ENCODE assay signal across 9 mouse cellular contexts in the genomic region with DNA sequence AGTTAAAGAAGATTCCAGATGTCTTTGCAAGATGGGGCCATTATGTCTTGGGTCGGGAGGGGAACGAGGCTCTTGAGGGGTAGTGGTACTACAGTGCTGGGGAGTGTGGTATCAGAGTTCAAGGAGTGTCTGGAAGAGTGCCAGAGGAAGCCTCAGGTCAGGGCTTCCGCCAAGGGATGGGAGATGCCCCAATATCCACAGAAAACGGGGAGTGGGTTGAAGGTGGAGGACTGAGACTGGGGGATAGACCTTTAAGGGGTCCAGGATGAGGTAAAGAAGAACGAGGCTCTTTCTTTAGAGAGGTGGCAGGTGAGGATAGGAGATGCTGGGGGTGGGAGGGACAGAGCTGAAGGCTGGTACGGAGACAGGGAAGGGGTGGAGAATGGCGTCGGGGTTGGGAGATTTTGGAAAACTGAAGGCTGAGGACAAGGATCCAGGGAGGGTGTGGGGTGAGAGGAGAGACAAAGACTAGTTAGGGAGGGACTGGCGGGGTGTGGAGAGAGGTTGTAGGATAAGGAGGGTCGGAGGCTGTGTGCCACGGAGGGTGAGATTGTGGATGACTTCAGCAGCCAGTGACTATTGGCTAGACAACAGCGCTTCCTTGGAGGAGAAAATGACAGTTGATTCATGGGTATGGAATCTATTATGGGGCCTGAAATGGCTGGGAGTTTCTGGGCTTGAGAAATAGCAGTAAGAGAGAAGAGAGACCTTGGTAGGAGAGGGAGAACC. TPM values are rescaled to one million over a fixed set of nuclear protein-coding genes. Genes with fewer than 3 reads are reported as not detected.
DNase-seq lines count a peak whose midpoint lies in the region; ATAC-seq and TF ChIP-seq lines count a peak whose summit lies in the region.
"Had no signal": no experiment of that assay in that cellular context is flagged by ENCODE, and none has a peak within 500 bp of the region (broad histone marks: within the 10 kb centered on the region; RNA-seq: fewer than 3 reads in every experiment).

No protein-coding gene starts in this region.

- 0 out of 2 replicates have a peak, but pooled peaks cover 2% of the 10 kb centered on the region for H3K27me3 ChIP-seq in heart, adult 2 months (ENCODE audit: control insufficient read depth, insufficient read depth, low read length)
- no peaks in the 10 kb centered on the region for H3K27me3 ChIP-seq in hindbrain, embryonic 11.5 days (ENCODE audit: control insufficient read depth, insufficient read depth, low read length)
- no peaks in the 10 kb centered on the region for H3K27me3 ChIP-seq in midbrain, embryonic 13.5 days

- no peaks in the 10 kb centered on the region for H3K36me3 ChIP-seq in heart, adult 2 months (ENCODE audit: control insufficient read depth, insufficient read depth, low read length)
- H3K36me3 ChIP-seq in hindbrain, embryonic 11.5 days (ENCODE audit: control insufficient read depth, insufficient read depth, low read length): peaks cover 10% of the 10 kb centered on the region
- H3K36me3 ChIP-seq in midbrain, embryonic 13.5 days: peaks cover 31% of the 10 kb centered on the region

- no peak overlapping the region for H3K9ac ChIP-seq in heart, adult 2 months (ENCODE audit: low read depth, low read length)
- H3K9ac ChIP-seq in hindbrain, embryonic 11.5 days (ENCODE audit: low read depth, low read length): peak overlapping the region; percentile 57
- H3K9ac ChIP-seq in midbrain, embryonic 13.5 days (replicated peaks): peak overlapping the region; percentile 61

- peak overlapping the region; percentile 59 for H3K27ac ChIP-seq in heart, adult 2 months
- peak overlapping the region; percentile 60 for H3K27ac ChIP-seq in brown adipose tissue, adult 24 weeks (replicated peaks; ENCODE audit: low read depth, low read length)
- H3K27ac ChIP-seq in hindbrain, embryonic 11.5 days (ENCODE audit: low read depth, low read length): peak overlapping the region; percentile 92
- H3K27ac ChIP-seq in midbrain, embryonic 13.5 days: peak overlapping the region; percentile 96

- H3K4me2 ChIP-seq in hindbrain, embryonic 11.5 days (replicated peaks; ENCODE audit: low read depth, low read length): peak overlapping the region; percentile 58
- peak overlapping the region; percentile 74 for H3K4me2 ChIP-seq in midbrain, embryonic 13.5 days (replicated peaks)

- ATAC-seq in hindbrain, embryonic 11.5 days (ENCODE audit: low FRiP score): peak; percentile 19; the same call in 1 of the 2 replicates
- ATAC-seq in midbrain, embryonic 13.5 days: peak; percentile 11
- ATAC-seq in erythroid progenitor cell, adult 5-6 weeks (replicated peaks; ENCODE audit: low FRiP score, poor library complexity, severe bottlenecking): no peak

- no peak for TF ChIP-seq POLR2A in heart, adult 2 months (IDR thresholded peaks at IDR 0.05; ENCODE audit: insufficient read depth, low read depth, low read length)

- intact Hi-C loops in heart, adult 2 months (cut with DNase I): no loop called here
- intact Hi-C loops in heart, postnatal 14 days (cut with DNase I): no loop called here

- H3K79me2 ChIP-seq in heart, adult 2 months (replicated peaks; ENCODE audit: control insufficient read depth, insufficient read depth, low read length): no peaks in the 10 kb centered on the region

- peaks cover 2% of the 10 kb centered on the region for H3K4me1 ChIP-seq in heart, adult 2 months (ENCODE audit: control insufficient read depth, insufficient read depth, low read length)
- H3K4me1 ChIP-seq in brown adipose tissue, adult 24 weeks (ENCODE audit: control insufficient read depth, insufficient read depth, insufficient read length, low read length): no peaks in the 10 kb centered on the region
- peaks cover 36% of the 10 kb centered on the region for H3K4me1 ChIP-seq in hindbrain, embryonic 11.5 days (replicated peaks; ENCODE audit: control insufficient read depth, insufficient read depth, low read length)
- peaks cover 73% of the 10 kb centered on the region for H3K4me1 ChIP-seq in midbrain, embryonic 13.5 days (replicated peaks)

- TF ChIP-seq CTCF in heart, adult 2 months (IDR thresholded peaks at IDR 0.05): no peak

- H3K4me3 ChIP-seq in heart, adult 2 months: peak overlapping the region; percentile 13; the same call in 1 of the 2 replicates
- H3K4me3 ChIP-seq in brown adipose tissue, adult 24 weeks (ENCODE audit: insufficient read depth, low read depth, low read length): no peak overlapping the region; the same call in 1 of the 2 replicates
- peak overlapping the region; percentile 32 for H3K4me3 ChIP-seq in hindbrain, embryonic 11.5 days (ENCODE audit: low read depth, low read length)
- peak overlapping the region; percentile 43 for H3K4me3 ChIP-seq in midbrain, embryonic 13.5 days (replicated peaks)

- WGBS in heart, adult 2 months: 25% methylated on average over 12 of the region's 12 CpGs
- WGBS in hindbrain, embryonic 11.5 days: 26% methylated on average over 12 of the region's 12 CpGs
- WGBS in midbrain, embryonic 13.5 days: 17% methylated on average over 12 of the region's 12 CpGs

- no peak for DNase-seq in heart, adult 2 months
- no peak for DNase-seq in heart, postnatal 14 days
- no peak for DNase-seq in hindbrain, embryonic 11.5 days (ENCODE audit: low spot score)
- DNase-seq in T-cell, adult 2 months (ENCODE audit: low spot score): no peak
- DNase-seq in urinary bladder, postnatal 4 days (ENCODE audit: low spot score in 2 of 2): no peak

- no peaks in the 10 kb centered on the region for H3K9me3 ChIP-seq in hindbrain, embryonic 11.5 days (ENCODE audit: control insufficient read depth, low read length)
- H3K9me3 ChIP-seq in midbrain, embryonic 13.5 days: no peaks in the 10 kb centered on the region
- H3K9me3 ChIP-seq: G1E had no signal

- no peak for TF ChIP-seq EP300 in heart, adult 2 months (IDR thresholded peaks at IDR 0.05; ENCODE audit: insufficient read depth, low read depth, low read length)

RNA-seq across cellular contexts. Expression of a gene that starts 11.8 kb away (rescaled TPM):
- 1 to 10 TPM; 5.2 to 5.7 TPM for total RNA-seq in heart, adult 2 months (2021)
- 6.9 and 9.8 TPM in 2 replicates for polyA plus RNA-seq in heart, adult 2 months (2012; rRNA removed)
- 10 to 100 TPM; 10.4 to 11.2 TPM for total RNA-seq in heart, postnatal 14 days (2021)
- polyA plus RNA-seq in brown adipose tissue, adult 24 weeks (2012; ENCODE audit: insufficient read depth, insufficient read length, missing spikeins): 2.4 and 2.7 TPM in 2 replicates
- polyA plus RNA-seq in hindbrain, embryonic 11.5 days (2014; fragmentation: Nextera tagmentation; extraction: Ambion mirVana): 13.2 and 18.7 TPM in 2 replicates
- 34.9 and 37.2 TPM in 2 replicates for polyA plus RNA-seq in midbrain, embryonic 13.5 days (2015; fragmentation: Nextera tagmentation; extraction: Ambion mirVana)
- total RNA-seq in erythroid progenitor cell, adult 5-6 weeks (2015; ENCODE audit: low replicate concordance): not detected in 2 replicates
- 1.1 and 2.7 TPM in 2 replicates for total RNA-seq in erythroid progenitor cell, adult 5-6 weeks (2017; ENCODE audit: low replicate concordance)

RNA-seq across cellular contexts. Expression of a gene that starts 13.4 kb away (rescaled TPM):
- total RNA-seq in heart, adult 2 months (2021): 1,000 to 10,000 TPM; 1,139 to 1,355 TPM
- polyA plus RNA-seq in heart, adult 2 months (2012; rRNA removed): 701 and 889 TPM in 2 replicates
- 1,000 to 10,000 TPM; 1,350 to 1,353 TPM for total RNA-seq in heart, postnatal 14 days (2021)
- 1,981 and 2,287 TPM in 2 replicates for polyA plus RNA-seq in brown adipose tissue, adult 24 weeks (2012; ENCODE audit: insufficient read depth, insufficient read length, missing spikeins)
- polyA plus RNA-seq in hindbrain, embryonic 11.5 days (2014; fragmentation: Nextera tagmentation; extraction: Ambion mirVana): 45.1 and 52.1 TPM in 2 replicates
- polyA plus RNA-seq in midbrain, embryonic 13.5 days (2015; fragmentation: Nextera tagmentation; extraction: Ambion mirVana): 48.4 and 51.7 TPM in 2 replicates
- total RNA-seq in erythroid progenitor cell, adult 5-6 weeks (2015; ENCODE audit: low replicate concordance): 24.9 and 52.8 TPM in 2 replicates
- 20.7 and 23.4 TPM in 2 replicates for total RNA-seq in erythroid progenitor cell, adult 5-6 weeks (2017; ENCODE audit: low replicate concordance)

RNA-seq across cellular contexts. Expression of a gene that starts 25.3 kb away (rescaled TPM):
- total RNA-seq in heart, adult 2 months (2021): not detected
- polyA plus RNA-seq in heart, adult 2 months (2012; rRNA removed): 0.50 TPM in 1 of 2 replicates, not detected in the other
- not detected for total RNA-seq in heart, postnatal 14 days (2021)
- polyA plus RNA-seq in brown adipose tissue, adult 24 weeks (2012; ENCODE audit: insufficient read depth, insufficient read length, missing spikeins): 0.87 TPM in 1 of 2 replicates, not detected in the other
- 0.29 and 0.40 TPM in 2 replicates for polyA plus RNA-seq in hindbrain, embryonic 11.5 days (2014; fragmentation: Nextera tagmentation; extraction: Ambion mirVana)
- polyA plus RNA-seq in midbrain, embryonic 13.5 days (2015; fragmentation: Nextera tagmentation; extraction: Ambion mirVana): 0.97 and 1.1 TPM in 2 replicates
- not detected in 2 replicates for total RNA-seq in erythroid progenitor cell, adult 5-6 weeks (2015; ENCODE audit: low replicate concordance)
- not detected in 2 replicates for total RNA-seq in erythroid progenitor cell, adult 5-6 weeks (2017; ENCODE audit: low replicate concordance)
- total RNA-seq: G1E had no signal
- polyA plus RNA-seq: G1E had no signal

RNA-seq across cellular contexts. Expression of a gene that starts 28.2 kb away (rescaled TPM):
- 1 to 10 TPM; 4.1 to 4.9 TPM for total RNA-seq in heart, adult 2 months (2021)
- 6.1 and 7.4 TPM in 2 replicates for polyA plus RNA-seq in heart, adult 2 months (2012; rRNA removed)
- 1 to 10 TPM; 7.2 to 9.2 TPM for total RNA-seq in heart, postnatal 14 days (2021)
- 2.6 and 4.9 TPM in 2 replicates for polyA plus RNA-seq in brown adipose tissue, adult 24 weeks (2012; ENCODE audit: insufficient read depth, insufficient read length, missing spikeins)
- 24.6 and 27.2 TPM in 2 replicates for polyA plus RNA-seq in hindbrain, embryonic 11.5 days (2014; fragmentation: Nextera tagmentation; extraction: Ambion mirVana)
- 27.6 and 35.4 TPM in 2 replicates for polyA plus RNA-seq in midbrain, embryonic 13.5 days (2015; fragmentation: Nextera tagmentation; extraction: Ambion mirVana)
- 2.9 and 4.3 TPM in 2 replicates for total RNA-seq in erythroid progenitor cell, adult 5-6 weeks (2015; ENCODE audit: low replicate concordance)
- 0.30 and 2.4 TPM in 2 replicates for total RNA-seq in erythroid progenitor cell, adult 5-6 weeks (2017; ENCODE audit: low replicate concordance)

RNA-seq across cellular contexts. Expression of a gene that starts 33.0 kb away (rescaled TPM):
- total RNA-seq in heart, adult 2 months (2021): 10 to 100 TPM; 18.1 to 22.8 TPM
- 11.5 and 17.6 TPM in 2 replicates for polyA plus RNA-seq in heart, adult 2 months (2012; rRNA removed)
- 10 to 100 TPM; 27.4 to 31.5 TPM for total RNA-seq in heart, postnatal 14 days (2021)
- 24.2 and 26.4 TPM in 2 replicates for polyA plus RNA-seq in brown adipose tissue, adult 24 weeks (2012; ENCODE audit: insufficient read depth, insufficient read length, missing spikeins)
- polyA plus RNA-seq in hindbrain, embryonic 11.5 days (2014; fragmentation: Nextera tagmentation; extraction: Ambion mirVana): 56.7 and 57.5 TPM in 2 replicates
- polyA plus RNA-seq in midbrain, embryonic 13.5 days (2015; fragmentation: Nextera tagmentation; extraction: Ambion mirVana): 74.2 and 82.2 TPM in 2 replicates
- total RNA-seq in erythroid progenitor cell, adult 5-6 weeks (2015; ENCODE audit: low replicate concordance): 18.7 and 21.4 TPM in 2 replicates
- 22.2 and 25.4 TPM in 2 replicates for total RNA-seq in erythroid progenitor cell, adult 5-6 weeks (2017; ENCODE audit: low replicate concordance)

Comparison
In these comparisons a context has a peak if more than half of its experiments do, and no peak if none do; other contexts are left out.
1. RNA of a gene that starts 13.4 kb away (polyA plus RNA-seq): 1,981 to 2,287 TPM in brown adipose tissue, adult 24 weeks and 701 to 889 TPM in heart, adult 2 months; 48.4 to 51.7 TPM in midbrain, embryonic 13.5 days and 45.1 to 52.1 TPM in hindbrain, embryonic 11.5 days; every median in the first group is over 10 times any median in the second.
2. Peak in every context shown above with its lines, with median percentiles within 50 percentile points of each other: H3K27ac ChIP-seq.